Mouse (Mus musculus) left cerebral cortex, adult 11 months (tissue): ENCODE data around the gene Zscan22.
"Not testable (repeated sequence)": the region's sequence is repeated elsewhere in the genome, so short reads cannot be mapped to it uniquely, and the experiment has no call there.

ENCODE experiments used
- DNase-seq: peaks from one replicate; pipeline ENCODE4 v3.0.0; 2022; ENCODE audit warnings: low spot score

The Zscan22 gene

GRCm38 (mm10) chr7:12897655-12898410 lies at the start of gene Zscan22:
Gene Zscan22, plus strand, starts transcription at chr7:12897815.
- peak; percentile 94 for DNase-seq

GRCm38 (mm10) chr7:12874301-12874700 lies 23.3 kb upstream of the Zscan22 start:
- no peak for DNase-seq

- no peak for DNase-seq
These were observed 17.6 kb upstream of the Zscan22 start for GRCm38 (mm10) chr7:12880036-12880435.

- not testable (repeated sequence) for DNase-seq
These were observed 17.1 kb upstream of the Zscan22 start for GRCm38 (mm10) chr7:12880497-12880896.

GRCm38 (mm10) chr7:12880911-12881660 lies 16.5 kb upstream of the Zscan22 start, which contains the start of gene Zfp128:
Gene Zfp128, plus strand, starts transcription at chr7:12881177.
- DNase-seq = peak; percentile 92

- DNase-seq = no peak
These were observed 10.9 kb upstream of the Zscan22 start for GRCm38 (mm10) chr7:12886563-12887266.

GRCm38 (mm10) chr7:12887585-12887984 lies 10.0 kb upstream of the Zscan22 start:
- no peak for DNase-seq

- no peak for DNase-seq
These were observed 6.7 kb upstream of the Zscan22 start for GRCm38 (mm10) chr7:12890928-12891327.

- DNase-seq = no peak
These were observed 6.3 kb upstream of the Zscan22 start for GRCm38 (mm10) chr7:12891334-12891733.

GRCm38 (mm10) chr7:12901517-12901916 lies 3.9 kb downstream of the Zscan22 start:
- DNase-seq = no peak

- no peak for DNase-seq
These were observed 6.0 kb downstream of the Zscan22 start for GRCm38 (mm10) chr7:12903623-12904022.

- DNase-seq = no peak
These were observed 7.5 kb downstream of the Zscan22 start for GRCm38 (mm10) chr7:12905146-12905545.

- peak; percentile 53 for DNase-seq
These were observed 11.9 kb downstream of the Zscan22 start for GRCm38 (mm10) chr7:12909498-12909962.

GRCm38 (mm10) chr7:12910181-12910668 lies 12.6 kb downstream of the Zscan22 start:
- DNase-seq = no peak

- DNase-seq = no peak
These were observed 15.9 kb downstream of the Zscan22 start for GRCm38 (mm10) chr7:12913556-12913955.

GRCm38 (mm10) chr7:12920495-12920894 lies 22.9 kb downstream of the Zscan22 start:
- DNase-seq = not testable (repeated sequence)

GRCm38 (mm10) chr7:12921318-12921704 lies 23.7 kb downstream of the Zscan22 start:
- DNase-seq = no peak

- DNase-seq = peak; percentile 99
These were observed 24.3 kb downstream of the Zscan22 start, which contains the start of gene Rps5 for GRCm38 (mm10) chr7:12921705-12922465. Gene Rps5, plus strand, starts transcription at chr7:12922290.

GRCm38 (mm10) chr7:12922729-12923128 lies 25.1 kb downstream of the Zscan22 start:
- no peak for DNase-seq

- DNase-seq = no peak
These were observed 28.7 kb downstream of the Zscan22 start for GRCm38 (mm10) chr7:12926316-12926715.

GRCm38 (mm10) chr7:12927191-12927680 lies 29.6 kb downstream of the Zscan22 start, which contains the start of gene Rnf225:
Gene Rnf225, plus strand, starts transcription at chr7:12927416.
- DNase-seq = no peak
